Mouse (Mus musculus) lung, embryonic 14.5 days (tissue): ENCODE measurements at regions not wholly inside any gene's neighbourhood (a gene's known extent, or its start where the extent isn't known, plus 50 kb on each side); places are given as distances from the start of the nearest gene placed in this dataset.

Experiments used
- ATAC-seq: fragments of 200-750 bp; cut with Nextera tagmentation; 2 replicates; pipeline ENCODE4 v1.8.0; 2017; ENCODE audit warnings: mild to moderate bottlenecking, moderate TSS enrichment, moderate library complexity; ENCODE audit not compliant: insufficient read depth
- DNase-seq: peaks from one replicate; pipeline ENCODE4 v3.0.0-alpha.2; 2015
- H3K27ac ChIP-seq: fragments of 300-500 bp; sonication (generic); 2 replicates; pipeline ENCODE4 v1.5.1; 2014; ENCODE audit warnings: low read depth, mild to moderate bottlenecking, moderate library complexity
- H3K27me3 ChIP-seq: fragments of 300-500 bp; sonication (generic); 2 replicates; pipeline ENCODE4 v1.6.1; 2014; ENCODE audit warnings: low read length, control low read depth; ENCODE audit not compliant: insufficient read depth
- H3K36me3 ChIP-seq: fragments of 300-500 bp; sonication (generic); 2 replicates; pipeline ENCODE4 v1.6.1; 2014; ENCODE audit warnings: control low read depth; ENCODE audit not compliant: insufficient read depth
- H3K4me1 ChIP-seq: fragments of 300-500 bp; sonication (generic); 2 replicates; pipeline ENCODE4 v1.6.1; 2014; ENCODE audit warnings: antibody characterized with exemption, control low read depth; ENCODE audit not compliant: insufficient read depth
- H3K4me2 ChIP-seq: fragments of 300-500 bp; sonication (generic); 2 replicates; pipeline ENCODE4 v1.6.1; 2014; ENCODE audit warnings: mild to moderate bottlenecking
- H3K4me3 ChIP-seq: fragments of 300-500 bp; sonication (generic); 2 replicates; pipeline ENCODE4 v1.5.1; 2014; ENCODE audit warnings: low read depth, low read length
- H3K9ac ChIP-seq: fragments of 300-500 bp; sonication (generic); 2 replicates; pipeline ENCODE4 v1.6.1; 2014
- H3K9me3 ChIP-seq: fragments of 300-500 bp; sonication (generic); 2 replicates; pipeline ENCODE4 v1.6.1; 2016; ENCODE audit warnings: low read depth, low read length, control low read depth
- CTCF ChIP-seq: IDR thresholded peaks from 2 replicates; pipeline ENCODE4 v1.5.1; 2016; ENCODE audit warnings: antibody characterized with exemption, low read depth
- WGBS: fragments of 180-500 bp; shearing (Covaris S2); extraction: QIAGEN DNeasy Blood & Tissue Kit; methylation state at CpG from one replicate; pipeline ENCODE4 v1.1.7; 2014; 5-methylcytosine and 5-hydroxymethylcytosine counted together

DNA sequence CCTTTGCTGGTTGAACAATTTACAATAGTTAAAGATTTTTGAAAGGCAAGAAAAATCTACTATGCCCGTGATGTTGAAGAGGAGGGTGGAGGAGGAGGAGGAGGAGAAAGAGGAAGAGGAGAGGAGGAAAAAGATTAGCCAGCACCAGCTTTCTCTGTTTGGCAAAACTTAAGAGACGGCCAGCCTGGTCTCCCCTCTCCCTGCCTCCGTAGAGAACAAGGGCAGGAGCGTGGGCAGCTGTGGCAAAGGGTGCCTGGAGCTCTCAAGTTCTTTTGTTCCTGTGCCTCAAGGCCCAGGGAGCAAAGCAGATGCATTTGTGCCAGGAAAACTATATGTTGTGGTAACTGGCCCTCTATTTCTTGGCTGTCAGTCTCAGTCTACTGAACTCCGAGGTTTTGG, 202.5 kb upstream of the Daam1 start:
- no peak overlapping the region for H3K27ac ChIP-seq
- WGBS, result 57% methylated on average over 5 of the region's 5 CpGs
- H3K9me3 ChIP-seq, result no peaks in the 10 kb centered on the region
- no peak overlapping the region for H3K9ac ChIP-seq
- H3K4me3 ChIP-seq, result no peak overlapping the region
- no peaks in the 10 kb centered on the region for H3K36me3 ChIP-seq
- H3K4me1 ChIP-seq, result peaks cover 22% of the 10 kb centered on the region
- TF ChIP-seq CTCF, result no peak
- ATAC-seq (no peak), DNase-seq (no peak)
- no peak overlapping the region for H3K4me2 ChIP-seq
- H3K27me3 ChIP-seq, result no peaks in the 10 kb centered on the region

DNA sequence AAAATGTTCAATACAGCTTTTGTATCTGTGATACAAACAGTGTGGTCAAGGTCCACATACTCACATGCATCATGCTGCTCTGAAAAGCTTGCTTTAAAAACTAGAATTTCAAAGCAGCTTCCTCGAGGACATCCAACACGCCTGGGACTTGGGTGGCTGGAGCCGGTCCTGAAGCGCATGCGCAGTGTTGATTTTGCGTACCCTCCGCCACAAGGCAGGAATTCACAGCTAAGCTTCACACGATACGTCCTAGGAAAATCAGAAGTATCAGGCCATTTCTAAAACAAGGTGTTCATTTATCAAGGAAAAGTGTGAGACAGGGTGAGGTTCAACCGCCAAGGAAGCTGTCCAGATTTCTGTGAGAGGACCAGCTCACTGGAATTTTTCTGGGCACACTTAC, 202.1 kb upstream of the Daam1 start:
- TF ChIP-seq CTCF, result no peak
- Histone ChIP-seq H3K9ac (no peak overlapping the region), H3K9me3 (no peaks in the 10 kb centered on the region), H3K27ac (no peak overlapping the region), H3K36me3 (no peaks in the 10 kb centered on the region), H3K4me3 (no peak overlapping the region), H3K4me2 (no peak overlapping the region), H3K4me1 (peaks cover 17% of the 10 kb centered on the region; the same call in 1 of the 2 replicates), H3K27me3 (no peaks in the 10 kb centered on the region)
- DNase-seq (no peak), ATAC-seq (no peak)
- 75% methylated on average over 10 of the region's 10 CpGs for WGBS

DNA sequence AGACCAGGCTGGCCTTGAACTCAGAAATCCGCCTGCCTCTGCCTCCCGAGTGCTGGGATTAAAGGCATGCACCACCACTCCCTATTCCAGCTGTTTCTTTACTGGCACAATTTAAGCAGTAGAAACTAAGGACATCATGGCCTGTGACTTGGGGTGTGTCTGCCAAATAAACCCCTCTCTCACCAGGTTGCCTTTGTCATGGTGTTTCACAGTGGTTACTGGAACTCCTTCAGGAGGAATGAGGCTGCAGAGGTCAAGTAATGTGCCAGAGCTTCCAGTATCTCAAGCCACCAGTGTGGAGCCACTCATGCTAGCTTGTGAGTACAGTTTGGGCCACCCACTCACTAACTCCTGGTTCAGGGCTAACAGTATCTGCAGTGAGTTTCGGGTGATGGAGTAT, 200.5 kb upstream of the Daam1 start:
- no peak for TF ChIP-seq CTCF
- 87% methylated on average over 3 of the region's 3 CpGs for WGBS

DNA sequence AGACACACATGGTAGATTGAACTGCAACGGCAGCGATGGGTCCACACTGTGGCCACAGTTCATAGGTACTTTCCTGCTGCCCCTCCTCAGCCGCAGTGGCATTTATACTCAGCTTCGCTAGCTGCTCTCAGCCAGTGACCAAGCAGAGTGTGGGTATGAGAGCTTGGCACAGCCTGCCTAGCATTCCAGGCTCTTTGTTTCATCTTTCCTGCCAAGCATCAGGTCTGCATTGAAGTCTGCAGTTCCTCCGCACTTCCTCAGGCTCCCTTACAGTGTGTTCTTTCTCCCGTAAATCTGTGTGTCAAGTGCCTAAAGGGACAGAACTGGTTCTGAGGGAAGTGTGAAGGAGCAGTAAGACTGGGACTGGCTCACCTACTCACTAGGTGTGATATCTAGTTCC, 194.6 kb upstream of the Daam1 start:
- Histone ChIP-seq H3K27me3 (no peaks in the 10 kb centered on the region), H3K27ac (no peak overlapping the region), H3K4me1 (peaks cover 7% of the 10 kb centered on the region; the same call in 1 of the 2 replicates), H3K9me3 (no peaks in the 10 kb centered on the region), H3K9ac (no peak overlapping the region), H3K4me2 (no peak overlapping the region), H3K4me3 (no peak overlapping the region), H3K36me3 (no peaks in the 10 kb centered on the region)
- TF ChIP-seq CTCF, result no peak
- WGBS, result 85% methylated on average over 6 of the region's 6 CpGs
- no peak for ATAC-seq
- DNase-seq, result no peak

More for the DNA sequence above, 200.5 kb upstream of the Daam1 start:
- H3K4me3 ChIP-seq, result no peak overlapping the region
- ATAC-seq (no peak), DNase-seq (no peak)
- H3K9ac ChIP-seq, result no peak overlapping the region
- H3K9me3 ChIP-seq, result no peaks in the 10 kb centered on the region
- H3K36me3 ChIP-seq, result no peaks in the 10 kb centered on the region
- H3K4me2 ChIP-seq, result no peak overlapping the region
- peaks cover 6% of the 10 kb centered on the region; the same call in 1 of the 2 replicates for H3K4me1 ChIP-seq
- H3K27me3 ChIP-seq, result no peaks in the 10 kb centered on the region
- H3K27ac ChIP-seq, result no peak overlapping the region

DNA sequence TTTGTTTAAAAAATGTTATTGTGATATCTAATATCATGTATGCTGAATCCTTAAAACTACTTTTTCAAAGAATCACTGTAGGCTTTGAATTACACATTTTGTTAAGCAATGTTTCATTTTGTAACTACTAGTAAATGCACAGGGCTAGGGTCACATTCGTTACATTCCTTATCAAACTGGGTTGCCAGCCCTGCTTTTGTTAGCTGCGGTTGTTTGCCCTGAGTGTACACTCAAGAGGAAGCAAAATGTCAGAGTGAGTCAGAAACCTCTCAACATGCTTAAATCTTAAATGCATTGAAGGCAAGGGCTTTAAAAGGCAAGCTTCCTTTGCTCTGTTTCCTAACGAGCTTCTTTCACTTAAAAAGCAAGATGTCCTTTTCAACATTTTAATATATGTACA, 193.6 kb upstream of the Daam1 start:
- H3K9me3 ChIP-seq, result no peaks in the 10 kb centered on the region
- H3K4me2 ChIP-seq, result no peak overlapping the region
- DNase-seq (no peak), ATAC-seq (no peak)
- peaks cover 10% of the 10 kb centered on the region; the same call in 1 of the 2 replicates for H3K4me1 ChIP-seq
- no peaks in the 10 kb centered on the region for H3K27me3 ChIP-seq
- H3K27ac ChIP-seq, result no peak overlapping the region
- H3K4me3 ChIP-seq, result no peak overlapping the region
- 45% methylated on average over 3 of the region's 3 CpGs for WGBS
- TF ChIP-seq CTCF, result no peak
- H3K36me3 ChIP-seq, result no peaks in the 10 kb centered on the region
- no peak overlapping the region for H3K9ac ChIP-seq

DNA sequence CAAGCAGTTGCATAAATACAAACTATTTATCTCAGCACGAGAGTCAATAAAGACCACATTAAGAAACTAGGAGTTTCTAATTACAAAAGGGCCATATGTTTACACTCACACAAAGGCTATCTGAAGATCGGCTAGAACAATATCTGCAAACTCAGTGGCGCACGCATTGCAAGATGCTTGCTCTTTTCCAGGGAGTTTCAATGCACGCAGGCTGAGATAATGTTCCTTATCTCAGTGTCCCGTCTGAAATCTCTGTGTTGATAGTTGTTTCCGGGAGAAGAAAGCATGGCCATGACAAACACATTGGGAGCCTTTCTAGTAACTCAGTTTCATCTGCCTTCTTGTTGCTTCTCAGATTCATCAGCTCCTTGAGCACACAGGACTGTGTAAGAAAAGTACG, 192.6 kb upstream of the Daam1 start:
- no peak overlapping the region for H3K27ac ChIP-seq
- ATAC-seq (no peak), DNase-seq (no peak)
- TF ChIP-seq CTCF, result no peak
- H3K27me3 ChIP-seq, result no peaks in the 10 kb centered on the region
- H3K4me2 ChIP-seq, result no peak overlapping the region
- H3K36me3 ChIP-seq, result no peaks in the 10 kb centered on the region
- no peaks in the 10 kb centered on the region for H3K9me3 ChIP-seq
- H3K4me1 ChIP-seq, result peaks cover 10% of the 10 kb centered on the region; the same call in 1 of the 2 replicates
- H3K9ac ChIP-seq, result no peak overlapping the region
- no peak overlapping the region for H3K4me3 ChIP-seq
- 28% methylated on average over 8 of the region's 8 CpGs for WGBS

DNA sequence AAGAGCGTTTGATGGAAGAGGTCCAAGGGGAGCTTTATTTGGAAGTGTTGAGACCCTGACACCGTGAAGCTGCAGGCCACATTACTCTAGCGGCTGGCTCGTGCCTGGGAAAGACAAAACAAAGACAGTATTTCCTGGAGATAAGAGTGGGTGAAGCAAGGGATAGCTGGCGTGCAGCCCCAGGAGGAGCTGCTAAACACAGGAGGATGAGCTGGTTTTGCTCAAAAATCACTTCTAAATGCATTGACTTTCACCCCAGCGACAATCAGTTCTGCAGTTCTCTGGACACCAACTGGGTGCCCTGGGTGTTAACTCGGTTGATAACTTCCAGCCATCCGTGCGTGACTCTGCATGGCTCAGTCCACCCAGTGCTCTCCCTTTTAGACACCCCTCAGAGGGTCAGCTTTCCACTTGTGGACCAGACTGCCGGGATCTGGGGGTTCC, 190.8 kb upstream of the Daam1 start:
- DNase-seq (peak; percentile 91), ATAC-seq (peak; percentile 95)
- no peaks in the 10 kb centered on the region for H3K36me3 ChIP-seq
- TF ChIP-seq CTCF, result no peak
- peak overlapping the region; percentile 10; the same call in 1 of the 2 replicates for H3K4me2 ChIP-seq
- H3K4me3 ChIP-seq, result no peak overlapping the region
- peaks cover 10% of the 10 kb centered on the region; the same call in 1 of the 2 replicates for H3K4me1 ChIP-seq
- H3K9ac ChIP-seq, result no peak overlapping the region
- WGBS, result 18% methylated on average over 10 of the region's 10 CpGs
- no peak overlapping the region for H3K27ac ChIP-seq
- H3K27me3 ChIP-seq, result no peaks in the 10 kb centered on the region
- H3K9me3 ChIP-seq, result no peaks in the 10 kb centered on the region

DNA sequence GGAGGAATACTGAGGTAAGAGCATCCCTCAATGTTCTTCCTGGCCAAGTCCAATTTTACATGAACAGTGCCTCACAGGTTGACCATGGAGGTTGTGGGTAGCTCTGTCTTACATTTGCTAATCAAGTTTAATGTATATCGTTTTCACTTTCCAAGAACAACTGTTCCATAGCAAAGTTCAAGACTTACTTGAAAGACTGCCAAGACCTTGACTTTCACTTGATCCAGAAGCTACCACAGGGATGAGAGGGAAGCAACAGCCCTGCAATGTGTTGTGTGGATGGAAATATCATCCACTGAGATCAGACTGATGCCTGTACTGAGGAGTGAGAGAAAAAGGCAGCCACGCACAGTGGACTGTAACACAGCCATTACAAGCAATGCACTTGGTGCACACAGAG, 189.4 kb upstream of the Daam1 start:
- WGBS, result 55% methylated on average over 2 of the region's 2 CpGs
- H3K9ac ChIP-seq, result no peak overlapping the region
- H3K27ac ChIP-seq, result no peak overlapping the region
- no peak for ATAC-seq
- TF ChIP-seq CTCF, result no peak
- H3K4me2 ChIP-seq, result no peak overlapping the region
- H3K9me3 ChIP-seq, result no peaks in the 10 kb centered on the region
- peak; percentile 62 for DNase-seq
- no peaks in the 10 kb centered on the region for H3K27me3 ChIP-seq
- peaks cover 10% of the 10 kb centered on the region; the same call in 1 of the 2 replicates for H3K4me1 ChIP-seq
- H3K4me3 ChIP-seq, result no peak overlapping the region
- no peaks in the 10 kb centered on the region for H3K36me3 ChIP-seq
